Mouse (Mus musculus) hematopoietic multipotent progenitor cell, adult 10-12 weeks (in vitro differentiated cells): ENCODE data around the gene Ndufv1. TPM values are rescaled to one million over a fixed set of nuclear protein-coding genes. Genes with fewer than 3 reads are reported as not detected.

ENCODE experiments used
- polyA plus RNA-seq: library from polyadenylated mRNA; stranded (reverse); fragments of >175 nt; gene quantifications from 2 replicates; pipeline ENCODE4 v1.2.3, GENCODE M21; 2012; ENCODE audit warnings: low replicate concordance

The Ndufv1 gene
- polyA plus RNA-seq, result 57.0 and 132 TPM in 2 replicates

GRCm38 (mm10) chr19:4012432-4013022 is at the start of gene Ndufv1:
Gene Ndufv1 (minus strand): TSS chr19:4012806.

DNA sequence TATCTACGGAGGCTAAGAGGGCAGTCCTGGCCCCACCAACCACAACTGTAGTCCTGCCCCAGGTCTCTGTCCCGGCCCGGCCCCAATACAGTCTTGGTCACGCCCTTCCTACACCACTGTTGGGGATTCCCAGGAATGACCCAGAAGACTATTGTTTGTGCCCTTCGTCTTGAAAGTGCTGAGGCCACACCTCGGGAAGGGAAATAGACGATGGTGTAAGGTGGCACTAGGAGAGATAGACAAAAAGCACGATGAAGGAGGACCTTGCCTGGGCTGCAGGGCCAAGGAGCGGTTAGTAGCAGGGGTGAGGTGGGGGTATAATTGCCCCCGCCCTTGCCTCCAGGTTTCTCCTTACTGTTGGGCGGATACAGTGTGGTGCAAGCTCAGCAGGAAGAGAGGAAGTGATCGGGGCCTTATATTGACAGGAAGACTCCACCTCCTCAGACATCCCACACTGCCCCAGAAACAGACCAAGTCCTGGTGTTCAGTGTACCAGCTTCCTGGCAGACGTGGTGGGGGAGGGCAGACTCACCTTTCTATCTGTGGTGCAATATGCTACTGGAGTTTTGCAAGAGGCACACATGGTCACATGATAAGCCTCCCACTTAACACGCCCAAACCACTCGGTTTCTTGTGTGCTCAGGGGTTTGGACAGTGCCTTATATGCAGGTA is 46.6 kb upstream of the Ndufv1 start, which contains the start of gene Gstp3:
Gene Gstp3 (minus strand): TSS at position 501 of the 672 bp plus-strand sequence.

GRCm38 (mm10) chr19:4045966-4046865 is 33.6 kb upstream of the Ndufv1 start, which contains the start of gene Gstp2:
Gene Gstp2 (minus strand): TSS chr19:4046023.

DNA sequence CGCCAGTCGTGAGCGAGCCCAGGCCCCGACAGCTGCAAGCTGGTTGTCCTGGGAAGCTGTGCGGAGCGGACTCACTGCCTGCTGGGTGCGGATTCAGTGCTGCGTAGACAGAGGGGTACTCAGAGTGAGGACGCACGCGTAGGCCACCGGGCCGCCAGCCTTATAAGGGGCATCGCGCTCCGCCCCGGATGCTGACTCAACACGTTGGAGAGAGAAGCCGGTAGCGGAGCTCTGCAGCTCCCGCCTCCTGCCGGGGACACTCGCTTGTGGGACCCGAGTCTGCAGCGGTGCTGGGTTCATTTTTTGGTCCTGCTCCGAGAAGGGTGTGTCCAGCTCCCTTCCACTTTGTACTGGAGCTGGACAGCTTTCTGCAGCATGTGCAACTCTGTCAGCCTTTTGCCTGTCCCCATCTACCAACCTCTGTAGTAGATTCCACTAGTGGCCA is 25.2 kb upstream of the Ndufv1 start, which contains the start of gene Gstp1:
Gene Gstp1 (minus strand): TSS at position 198 of the 445 bp plus-strand sequence.

GRCm38 (mm10) chr19:4003112-4003511 is 9.5 kb downstream of the Ndufv1 start, which contains the start of gene Doc2g:
Gene Doc2g (plus strand): TSS chr19:4003313.

DNA sequence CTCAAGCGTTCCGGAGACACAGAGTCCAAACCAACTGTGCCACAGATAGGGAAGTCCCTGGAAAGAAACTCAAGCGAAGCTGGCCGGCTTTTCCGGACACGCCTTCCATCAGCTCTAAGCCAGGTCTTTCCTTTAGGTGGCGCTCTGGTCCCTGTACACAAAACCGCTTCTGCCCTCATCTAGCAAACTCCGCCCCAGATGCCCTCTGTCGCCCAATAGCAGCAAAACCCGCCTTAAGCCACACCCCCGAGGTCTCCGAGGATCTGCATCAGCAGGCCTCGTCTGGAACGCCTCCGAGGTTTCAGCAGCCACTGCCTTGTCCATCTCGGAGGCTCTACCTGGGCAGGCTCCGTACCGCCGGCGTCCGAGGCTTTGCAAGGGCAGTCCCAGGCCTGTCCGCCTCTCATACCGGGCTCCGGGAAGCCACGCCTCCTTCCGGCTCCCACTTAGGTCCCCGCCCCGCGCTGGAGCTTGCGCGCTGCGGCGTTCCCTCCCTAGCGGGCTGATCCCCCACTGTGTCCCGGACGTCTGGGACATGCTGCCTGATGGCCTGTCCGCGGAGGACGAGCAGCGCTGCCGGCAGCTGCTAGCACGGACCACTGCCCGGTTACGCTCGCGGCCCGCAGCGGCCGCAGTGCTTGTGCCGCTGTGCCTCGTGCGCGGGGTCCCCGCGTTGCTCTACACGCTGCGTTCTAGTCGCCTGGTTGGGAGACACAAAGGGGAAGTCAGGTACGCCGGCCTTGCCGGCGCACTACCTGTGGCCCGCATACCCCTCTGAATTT is 12.3 kb downstream of the Ndufv1 start, which contains the start of the genes Nudt8 and Gm49405:
Gene Nudt8 (plus strand): TSS at position 462 of the 782 bp plus-strand sequence.
Gene Gm49405 (plus strand): TSS at position 508 of the 782 bp plus-strand sequence.

DNA sequence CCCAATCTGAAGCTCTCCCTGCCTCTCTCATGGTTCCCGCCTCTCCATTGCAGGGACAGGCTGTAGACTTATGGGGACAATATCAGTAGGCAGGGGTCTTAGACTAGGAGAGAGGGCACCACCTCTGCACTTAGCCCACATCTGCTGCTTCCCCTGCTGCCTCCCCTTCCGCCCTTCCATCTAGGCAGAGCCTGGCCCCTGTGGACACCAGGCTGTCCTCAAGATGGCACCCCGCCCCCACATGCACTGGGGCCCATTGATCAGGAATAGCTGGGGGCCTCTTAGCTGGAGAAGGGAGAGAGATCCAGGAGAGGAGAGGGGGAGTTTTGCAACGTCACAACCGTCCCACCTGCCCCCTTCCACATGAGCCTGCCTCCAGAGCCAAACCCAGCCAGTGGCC is 20.2 kb downstream of the Ndufv1 start, which contains the start of gene Tbx10:
Gene Tbx10 (plus strand): TSS at position 337 of the 400 bp plus-strand sequence.

GRCm38 (mm10) chr19:3986334-3986733 is 26.3 kb downstream of the Ndufv1 start, which contains the start of gene Acy3:
Gene Acy3 (plus strand): TSS chr19:3986570.

GRCm38 (mm10) chr19:3972229-3972628 is 40.4 kb downstream of the Ndufv1 start, which contains the start of gene Aldh3b2:
Gene Aldh3b2 (plus strand): TSS chr19:3972328.

GRCm38 (mm10) chr19:3958470-3958869 is 54.1 kb downstream of the Ndufv1 start, which contains the start of gene Aldh3b3:
Gene Aldh3b3 (plus strand): TSS chr19:3958645.

Other genes starting within 250 kb of the Ndufv1 start
- 21.5 and 25.7 TPM in 2 replicates for gene Kmt5b, start 245.4 kb downstream of the Ndufv1 start, polyA plus RNA-seq
- 10.5 and 28.9 TPM in 2 replicates for gene Chka, start 161.0 kb downstream of the Ndufv1 start, polyA plus RNA-seq
- gene Tcirg1, start 105.7 kb downstream of the Ndufv1 start, polyA plus RNA-seq, result 168 and 319 TPM in 2 replicates
- 14.4 and 178 TPM in 2 replicates for gene Ndufs8, start 100.0 kb downstream of the Ndufv1 start, polyA plus RNA-seq
- gene Aldh3b1, start 83.0 kb downstream of the Ndufv1 start, polyA plus RNA-seq, result 12.9 and 17.0 TPM in 2 replicates
- 560 and 780 TPM in 2 replicates for gene Unc93b1, start 77.6 kb downstream of the Ndufv1 start, polyA plus RNA-seq
- gene Aldh3b3, start 54.2 kb downstream of the Ndufv1 start, polyA plus RNA-seq, result 0.03 TPM in 1 of 2 replicates, not detected in the other
- 0.14 and 1.1 TPM in 2 replicates for gene Aldh3b2, start 40.5 kb downstream of the Ndufv1 start, polyA plus RNA-seq
- gene Acy3, start 26.2 kb downstream of the Ndufv1 start, polyA plus RNA-seq, result 0.24 and 2.2 TPM in 2 replicates
- gene Tbx10, start 20.1 kb downstream of the Ndufv1 start, polyA plus RNA-seq, result not detected in 2 replicates
- 15.0 and 27.5 TPM in 2 replicates for gene Nudt8, start 12.2 kb downstream of the Ndufv1 start, polyA plus RNA-seq
- gene Gm49405, start 12.2 kb downstream of the Ndufv1 start, polyA plus RNA-seq, result 6.1 and 8.0 TPM in 2 replicates
- 8.9 and 23.7 TPM in 2 replicates for gene Doc2g, start 9.5 kb downstream of the Ndufv1 start, polyA plus RNA-seq
- gene Gstp1, start 25.2 kb upstream of the Ndufv1 start, polyA plus RNA-seq, result 64.6 and 210 TPM in 2 replicates
- 0.47 and 0.56 TPM in 2 replicates for gene Gstp2, start 33.2 kb upstream of the Ndufv1 start, polyA plus RNA-seq
- gene Gstp3, start 46.8 kb upstream of the Ndufv1 start, polyA plus RNA-seq, result 8.4 and 10.8 TPM in 2 replicates
- not detected in 2 replicates for gene Cabp2, start 68.8 kb upstream of the Ndufv1 start, polyA plus RNA-seq
- 251 and 401 TPM in 2 replicates for gene Cdk2ap2, start 84.4 kb upstream of the Ndufv1 start, polyA plus RNA-seq
- gene Pitpnm1, start 87.2 kb upstream of the Ndufv1 start, polyA plus RNA-seq, result 226 and 266 TPM in 2 replicates
- gene Aip, start 113.1 kb upstream of the Ndufv1 start, polyA plus RNA-seq, result 166 and 283 TPM in 2 replicates
- gene Gpr152, start 127.0 kb upstream of the Ndufv1 start, polyA plus RNA-seq, result 0.06 TPM in 1 of 2 replicates, not detected in the other
- 2.9 and 3.2 TPM in 2 replicates for gene Cabp4, start 131.2 kb upstream of the Ndufv1 start, polyA plus RNA-seq
- 197 and 258 TPM in 2 replicates for gene Coro1b, start 135.8 kb upstream of the Ndufv1 start, polyA plus RNA-seq
- 1,796 and 2,730 TPM in 2 replicates for gene Ptprcap, start 140.8 kb upstream of the Ndufv1 start, polyA plus RNA-seq
- gene Rps6kb2, start 150.5 kb upstream of the Ndufv1 start, polyA plus RNA-seq, result 46.3 and 105 TPM in 2 replicates
- gene Carns1, start 162.7 kb upstream of the Ndufv1 start, polyA plus RNA-seq, result 40.4 and 54.0 TPM in 2 replicates
- gene Tbc1d10c, start 178.5 kb upstream of the Ndufv1 start, polyA plus RNA-seq, result 638 and 694 TPM in 2 replicates
- gene Ppp1ca, start 179.3 kb upstream of the Ndufv1 start, polyA plus RNA-seq, result 456 and 607 TPM in 2 replicates
- gene Rad9a, start 188.9 kb upstream of the Ndufv1 start, polyA plus RNA-seq, result 45.2 and 49.9 TPM in 2 replicates
- gene Clcf1, start 201.4 kb upstream of the Ndufv1 start, polyA plus RNA-seq, result 130 and 210 TPM in 2 replicates
- 0.75 and 163 TPM in 2 replicates for gene AC109138.7, start 201.6 kb upstream of the Ndufv1 start, polyA plus RNA-seq
- gene Pold4, start 219.1 kb upstream of the Ndufv1 start, polyA plus RNA-seq, result 157 and 158 TPM in 2 replicates